Mouse (Mus musculus) forebrain, embryonic 16.5 days (tissue): Measurements from ENCODE around the gene Ngfr. TPM values are rescaled to one million over a fixed set of nuclear protein-coding genes. Genes with fewer than 3 reads are reported as not detected.
"Not testable (repeated sequence)": the region's sequence is repeated elsewhere in the genome, so short reads cannot be mapped to it uniquely, and the experiment has no call there.

Source experiments
- ATAC-seq: fragments of 200-750 bp; cut with Nextera tagmentation; 2 replicates; pipeline ENCODE4 v1.8.0; 2017; ENCODE audit warnings: mild to moderate bottlenecking, moderate library complexity
- H3K27ac ChIP-seq: fragments of 300-500 bp; sonication (generic); 2 replicates; pipeline ENCODE4 v1.5.1; 2014; ENCODE audit warnings: low read length, control low read depth
- H3K27me3 ChIP-seq: fragments of 300-500 bp; sonication (generic); replicated peaks from 2 replicates; pipeline ENCODE4 v1.6.1; 2014; ENCODE audit warnings: low read length; ENCODE audit not compliant: control insufficient read depth, insufficient read depth
- H3K36me3 ChIP-seq: fragments of 300-500 bp; sonication (generic); 2 replicates; pipeline ENCODE4 v1.6.1; 2014; ENCODE audit not compliant: control insufficient read depth, insufficient read depth
- H3K4me1 ChIP-seq: fragments of 300-500 bp; sonication (generic); replicated peaks from 2 replicates; pipeline ENCODE4 v1.6.1; 2014; ENCODE audit warnings: low read length; ENCODE audit not compliant: control insufficient read depth, insufficient read depth
- H3K4me2 ChIP-seq: fragments of 300-500 bp; sonication (generic); 2 replicates; pipeline ENCODE4 v1.6.1; 2014; ENCODE audit warnings: mild to moderate bottlenecking, low read length, control low read depth
- H3K4me3 ChIP-seq: fragments of 300-500 bp; sonication (generic); replicated peaks from 2 replicates; pipeline ENCODE4 v1.5.1; 2014; ENCODE audit warnings: mild to moderate bottlenecking, low read length, control low read depth
- H3K9ac ChIP-seq: fragments of 300-500 bp; sonication (generic); replicated peaks from 2 replicates; pipeline ENCODE4 v1.6.1; 2014; ENCODE audit warnings: low read depth, low read length, control low read depth
- H3K9me3 ChIP-seq: fragments of 300-500 bp; sonication (generic); 2 replicates; pipeline ENCODE4 v1.6.1; 2016; ENCODE audit warnings: low read length; ENCODE audit not compliant: control insufficient read depth
- WGBS: fragments of 180-500 bp; shearing (Covaris S2); extraction: QIAGEN DNeasy Blood & Tissue Kit; methylation state at CpG from one replicate; pipeline ENCODE4 v1.1.7; 2014; 5-methylcytosine and 5-hydroxymethylcytosine counted together
- polyA plus RNA-seq: library from polyadenylated mRNA; unstranded; fragments of >200 nt; fragmentation: Nextera tagmentation; extraction: Ambion mirVana; gene quantifications from 2 replicates; pipeline ENCODE4 v1.2.1, GENCODE M21; 2015

Ngfr gene
- polyA plus RNA-seq, 1 experiment from 2014 or later: 8.2 TPM

DNA sequence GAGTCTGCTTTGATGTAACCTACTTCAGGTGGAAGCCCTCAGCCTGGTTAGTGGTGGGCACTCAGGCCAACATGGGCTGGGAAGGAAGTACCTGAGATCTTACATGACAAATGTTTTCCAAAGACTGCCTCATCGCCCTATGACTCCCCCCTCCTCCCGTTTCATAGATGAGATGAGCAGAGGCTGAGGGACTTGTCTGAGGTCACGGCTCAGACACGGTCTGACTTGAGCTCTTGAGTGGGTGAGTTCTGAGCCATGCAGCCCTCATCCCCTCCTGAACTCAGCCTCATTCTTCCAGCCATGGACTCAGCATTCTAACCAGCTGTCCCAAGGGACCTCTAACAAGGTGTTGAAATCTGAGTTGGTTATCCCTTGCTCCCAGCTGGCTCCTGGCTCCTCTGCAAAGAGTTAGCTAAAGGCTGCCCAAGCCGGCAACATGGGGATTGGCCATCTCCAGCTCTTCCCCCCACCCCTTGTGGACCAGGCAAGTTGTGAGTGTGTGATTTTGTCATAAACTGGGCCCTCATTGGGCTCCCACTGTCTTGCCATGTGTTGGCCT is 32.4 kb upstream of the Ngfr start:
- Histone ChIP-seq H3K4me2 (no peak overlapping the region), H3K9me3 (no peaks in the 10 kb centered on the region), H3K36me3 (no peaks in the 10 kb centered on the region), H3K27ac (no peak overlapping the region), H3K27me3 (peaks cover 2% of the 10 kb centered on the region; the same call in 1 of the 2 replicates), H3K4me3 (no peak overlapping the region), H3K9ac (no peak overlapping the region), H3K4me1 (peaks cover 13% of the 10 kb centered on the region)
- ATAC-seq: no peak
- WGBS: 93% methylated on average over 5 of the region's 5 CpGs

DNA sequence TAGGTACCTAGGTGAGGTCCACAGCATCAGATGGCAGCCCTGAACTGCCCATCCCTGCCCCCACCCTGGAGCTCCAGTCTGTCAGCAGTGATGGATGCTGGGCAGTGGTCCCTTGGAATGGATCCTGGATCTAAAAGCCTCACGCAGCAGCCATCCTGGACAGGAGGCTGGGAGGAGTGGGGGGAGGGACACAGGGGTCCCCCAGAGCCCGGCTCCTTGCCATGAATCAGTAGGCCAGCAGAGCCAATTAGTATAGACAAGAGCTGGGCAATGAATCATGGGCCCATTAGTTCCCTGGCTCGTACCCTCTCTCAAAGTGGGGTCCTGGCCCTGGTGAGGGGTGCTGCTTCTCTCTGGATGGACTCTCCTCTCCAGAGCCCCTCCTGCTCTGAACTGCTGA is 31.5 kb upstream of the Ngfr start:
- Histone ChIP-seq H3K36me3 (no peaks in the 10 kb centered on the region), H3K27me3 (peaks cover 2% of the 10 kb centered on the region; the same call in 1 of the 2 replicates), H3K4me2 (no peak overlapping the region), H3K9me3 (no peaks in the 10 kb centered on the region), H3K27ac (no peak overlapping the region), H3K9ac (no peak overlapping the region), H3K4me1 (peaks cover 13% of the 10 kb centered on the region), H3K4me3 (no peak overlapping the region)
- ATAC-seq: peak; percentile 58
- 45% methylated on average over 3 of the region's 3 CpGs for WGBS

DNA sequence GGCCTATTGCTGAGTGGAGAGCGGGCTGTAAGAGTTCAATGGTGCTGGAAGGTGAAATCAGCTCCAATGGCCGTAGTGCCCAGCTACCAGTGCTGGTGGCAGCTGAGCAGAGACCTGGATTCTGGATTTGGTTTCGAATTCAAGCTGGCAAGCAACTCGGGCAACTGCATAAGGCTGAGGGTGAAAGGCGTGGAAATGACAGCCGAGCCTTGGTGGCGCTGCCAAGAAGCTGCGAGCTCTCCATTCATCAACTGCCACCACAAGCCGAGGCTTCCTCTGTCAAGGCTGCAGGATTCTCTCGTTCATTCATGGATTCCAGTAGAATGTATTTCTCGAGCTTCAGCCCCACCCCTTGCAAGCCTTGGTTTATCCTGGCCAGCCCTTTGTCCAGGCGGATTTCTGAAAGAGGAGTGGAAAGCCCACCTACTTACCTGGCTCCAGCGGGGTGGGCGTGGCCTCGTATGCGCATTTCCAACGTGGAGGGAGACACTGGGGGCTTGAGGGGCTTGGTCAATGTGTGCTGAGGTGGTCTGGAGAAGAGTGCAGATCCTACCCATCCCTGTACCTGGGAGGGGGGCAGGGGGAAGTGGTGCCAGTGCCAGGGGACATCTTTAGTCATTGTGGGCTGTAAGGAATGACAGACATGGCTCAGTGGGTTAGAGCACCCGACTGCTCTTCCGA is 30.4 kb upstream of the Ngfr start:
- H3K9ac ChIP-seq: no peak overlapping the region

DNA sequence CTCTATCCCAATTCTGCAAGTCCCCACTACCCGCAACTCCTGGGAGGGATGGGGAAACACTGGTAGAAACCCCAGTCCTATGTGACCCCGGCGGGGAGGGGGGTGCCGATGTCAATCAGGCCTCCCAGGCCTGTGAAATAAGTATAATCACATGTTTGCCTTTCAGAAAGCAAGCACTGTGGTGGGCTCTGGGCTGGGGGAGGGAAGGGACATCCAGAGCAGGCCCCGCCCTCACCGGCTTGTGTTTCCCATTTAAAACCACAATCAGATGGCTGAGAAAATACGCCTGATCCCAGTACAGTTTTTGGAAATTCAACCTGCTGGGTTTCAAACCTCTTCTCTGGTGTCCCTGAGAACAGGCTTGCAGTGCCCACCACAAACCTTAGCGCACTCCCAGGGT is 27.2 kb upstream of the Ngfr start:
- Histone ChIP-seq H3K9me3 (no peaks in the 10 kb centered on the region), H3K9ac (no peak overlapping the region), H3K27me3 (no peaks in the 10 kb centered on the region; the same call in 1 of the 2 replicates), H3K4me2 (no peak overlapping the region), H3K36me3 (no peaks in the 10 kb centered on the region), H3K27ac (no peak overlapping the region), H3K4me1 (peaks cover 28% of the 10 kb centered on the region), H3K4me3 (no peak overlapping the region)
- ATAC-seq: no peak
- 88% methylated on average over 8 of the region's 8 CpGs for WGBS

More for the DNA sequence above, 30.4 kb upstream of the Ngfr start:
- H3K9me3 ChIP-seq: no peaks in the 10 kb centered on the region
- no peak overlapping the region for H3K27ac ChIP-seq
- 34% methylated on average over 19 of the region's 19 CpGs for WGBS
- H3K4me3 ChIP-seq: no peak overlapping the region
- peaks cover 13% of the 10 kb centered on the region for H3K4me1 ChIP-seq
- H3K4me2 ChIP-seq: 0 out of 2 replicates have a peak overlapping the region, but pooled peaks have one; percentile 8
- H3K27me3 ChIP-seq: peaks cover 2% of the 10 kb centered on the region; the same call in 1 of the 2 replicates
- H3K36me3 ChIP-seq: no peaks in the 10 kb centered on the region
- ATAC-seq: peak; percentile 69

DNA sequence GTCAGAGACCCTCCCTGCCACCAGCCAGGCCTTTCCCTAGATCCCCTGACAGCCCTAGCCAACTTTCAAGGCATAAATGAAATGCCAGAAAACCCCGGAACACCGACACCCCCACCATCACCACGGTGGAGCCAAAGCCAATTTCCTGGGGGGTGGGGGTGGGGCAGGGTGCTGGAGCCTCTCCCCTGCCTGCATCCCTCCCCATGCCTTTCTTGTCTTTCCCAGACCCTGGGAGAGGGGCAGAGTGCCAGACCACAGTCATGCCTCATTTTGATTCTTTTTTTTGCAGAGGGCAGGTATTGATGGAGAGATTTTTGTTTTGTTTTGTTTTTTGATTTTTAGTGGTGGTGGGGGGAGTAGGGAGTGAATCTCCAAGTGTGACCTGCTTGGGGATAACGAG is 23.7 kb upstream of the Ngfr start:
- peaks cover 18% of the 10 kb centered on the region for H3K4me1 ChIP-seq
- 20% methylated on average over 4 of the region's 4 CpGs for WGBS
- H3K4me2 ChIP-seq: no peak overlapping the region
- H3K9me3 ChIP-seq: no peaks in the 10 kb centered on the region
- H3K36me3 ChIP-seq: no peaks in the 10 kb centered on the region
- H3K9ac ChIP-seq: 0 out of 2 replicates have a peak overlapping the region, but pooled peaks have one; percentile 9
- no peak overlapping the region for H3K4me3 ChIP-seq
- H3K27ac ChIP-seq: no peak overlapping the region
- no peaks in the 10 kb centered on the region; the same call in 1 of the 2 replicates for H3K27me3 ChIP-seq
- no peak for ATAC-seq

DNA sequence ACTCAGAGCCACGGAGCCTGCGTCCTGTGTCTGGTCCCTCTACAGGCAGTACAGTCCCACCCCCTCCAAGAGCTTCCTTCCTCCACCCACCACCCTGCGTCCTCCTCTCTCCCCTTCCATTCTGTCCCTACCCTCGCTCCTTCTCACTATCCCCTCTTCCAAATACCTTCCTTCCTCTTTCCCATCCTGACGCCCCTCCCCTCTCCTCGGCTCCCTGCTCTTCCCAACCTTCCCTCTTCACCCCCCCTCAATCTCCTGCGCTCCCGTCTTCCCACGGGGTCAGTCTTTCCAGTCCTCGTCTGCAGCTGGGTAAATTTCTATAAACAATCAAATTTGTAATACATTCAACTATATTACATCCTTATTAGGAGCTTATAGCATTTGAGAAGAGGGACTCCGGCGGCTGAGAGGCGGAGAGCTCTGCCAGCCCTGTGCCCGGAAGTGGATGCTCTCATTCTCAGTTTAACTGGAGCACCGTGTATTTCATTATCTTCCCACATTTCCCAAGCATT is 22.9 kb upstream of the Ngfr start:
- no peaks in the 10 kb centered on the region; the same call in 1 of the 2 replicates for H3K27me3 ChIP-seq
- H3K27ac ChIP-seq: no peak overlapping the region

DNA sequence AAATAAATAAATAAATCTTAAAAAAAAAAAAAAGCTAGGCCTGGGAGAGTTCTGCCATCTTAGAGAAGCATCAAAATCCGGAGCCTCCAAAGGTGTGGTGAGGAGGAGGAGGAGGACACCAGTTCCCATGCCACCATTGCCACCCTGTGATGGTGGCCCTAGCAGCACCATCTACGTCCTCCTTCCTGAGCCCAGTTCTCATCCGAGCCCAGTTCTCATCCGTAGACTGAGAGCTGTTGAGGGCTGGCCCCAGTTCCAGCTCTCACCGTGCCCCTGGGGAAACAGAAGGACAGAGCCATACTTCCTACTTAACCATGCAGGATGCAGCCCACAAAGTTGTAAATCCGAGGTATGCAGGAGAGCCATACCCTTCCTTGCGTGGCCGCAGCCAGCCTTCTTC is 22.4 kb upstream of the Ngfr start:
- Histone ChIP-seq H3K4me2 (peak overlapping the region; percentile 49), H3K9ac (peak overlapping the region; percentile 37; the same call in 1 of the 2 replicates)
- 58% methylated on average over 8 of the region's 8 CpGs for WGBS

More for the DNA sequence above, 22.9 kb upstream of the Ngfr start:
- Histone ChIP-seq H3K4me2 (peak overlapping the region; percentile 49), H3K36me3 (no peaks in the 10 kb centered on the region), H3K4me3 (peak overlapping the region; percentile 28), H3K9ac (peak overlapping the region; percentile 37), H3K4me1 (peaks cover 18% of the 10 kb centered on the region), H3K9me3 (no peaks in the 10 kb centered on the region)
- WGBS: 19% methylated on average over 15 of the region's 15 CpGs
- no peak for ATAC-seq

DNA sequence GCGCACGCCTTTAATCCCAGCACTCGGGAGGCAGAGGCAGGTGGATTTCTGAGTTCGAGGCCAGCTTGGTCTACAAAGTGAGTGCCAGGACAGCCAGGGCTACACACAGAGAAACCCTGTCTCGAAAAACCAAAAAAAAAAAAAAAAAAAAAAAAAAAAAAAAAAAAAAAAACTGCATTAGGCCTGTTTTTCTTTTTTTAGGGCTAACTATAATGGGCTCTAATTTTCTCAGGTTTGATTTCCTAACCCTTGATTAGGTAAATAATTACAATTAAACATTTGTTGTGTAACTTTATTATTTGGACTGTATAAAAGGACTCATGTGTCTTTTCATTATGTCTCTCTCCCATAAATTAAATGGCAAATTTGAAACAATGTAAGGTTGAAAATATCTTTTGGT is 19.8 kb upstream of the Ngfr start:
- H3K27me3 ChIP-seq, ATAC-seq, H3K4me2 ChIP-seq, H3K36me3 ChIP-seq, H3K27ac ChIP-seq, H3K9ac ChIP-seq, H3K9me3 ChIP-seq, H3K4me3 ChIP-seq: not testable (repeated sequence)
- H3K4me1 ChIP-seq: peaks cover 18% of the 10 kb centered on the region
- WGBS: 98% methylated on average over 3 of the region's 5 CpGs

More for the DNA sequence above, 22.4 kb upstream of the Ngfr start:
- H3K27ac ChIP-seq: no peak overlapping the region
- no peaks in the 10 kb centered on the region for H3K9me3 ChIP-seq
- H3K4me3 ChIP-seq: peak overlapping the region; percentile 28
- H3K36me3 ChIP-seq: no peaks in the 10 kb centered on the region
- ATAC-seq: no peak
- peaks cover 18% of the 10 kb centered on the region for H3K4me1 ChIP-seq
- H3K27me3 ChIP-seq: no peaks in the 10 kb centered on the region; the same call in 1 of the 2 replicates
